Mouse (Mus musculus) mouse embryonic stem cell (cell line): Measurements from ENCODE around the gene Alcam.

Experiments
- in situ Hi-C, 2 experiments: fragments of 300-500 bp; cut with MboI; formaldehyde crosslinking; loops; 1 replicate in 1 of 2; 3 replicates in 1 of 2; pipeline ENCODE4 v1.14.3; 2019 to 2020; ENCODE audit warnings: low sequenced_read_pairs in 2 of 2, low pct_unique_long_range_greater_than_20kb in 1 of 2, mixed read lengths in 1 of 2; ENCODE audit not compliant: unreplicated experiment in 1 of 2

Alcam gene

DNA sequence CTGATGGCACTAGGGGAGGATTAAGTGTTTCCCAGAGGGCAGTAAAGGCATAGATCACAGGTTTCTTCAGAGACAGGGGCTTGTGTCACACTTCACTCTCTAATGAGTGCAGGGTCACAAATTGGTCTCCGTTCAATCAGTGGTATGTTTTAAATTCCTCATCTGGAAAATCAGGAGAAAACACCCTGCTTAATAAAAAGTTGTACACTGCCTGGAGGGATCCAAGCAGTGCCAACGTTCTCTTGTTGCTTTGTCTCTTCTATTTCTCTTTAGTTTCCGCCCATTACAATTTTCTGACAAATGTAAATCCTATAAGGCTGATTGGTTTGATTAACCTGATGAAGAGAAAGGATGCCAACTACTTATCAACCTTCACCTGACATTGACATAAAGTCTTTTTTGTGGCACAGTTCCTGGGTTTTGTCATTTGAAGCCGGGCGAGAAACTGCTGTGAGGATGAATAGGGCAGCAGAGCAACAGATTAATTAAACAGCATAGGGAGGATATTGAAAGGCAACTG is 67.0 kb downstream of the Alcam start:
- in situ Hi-C loops: no loop called here

DNA sequence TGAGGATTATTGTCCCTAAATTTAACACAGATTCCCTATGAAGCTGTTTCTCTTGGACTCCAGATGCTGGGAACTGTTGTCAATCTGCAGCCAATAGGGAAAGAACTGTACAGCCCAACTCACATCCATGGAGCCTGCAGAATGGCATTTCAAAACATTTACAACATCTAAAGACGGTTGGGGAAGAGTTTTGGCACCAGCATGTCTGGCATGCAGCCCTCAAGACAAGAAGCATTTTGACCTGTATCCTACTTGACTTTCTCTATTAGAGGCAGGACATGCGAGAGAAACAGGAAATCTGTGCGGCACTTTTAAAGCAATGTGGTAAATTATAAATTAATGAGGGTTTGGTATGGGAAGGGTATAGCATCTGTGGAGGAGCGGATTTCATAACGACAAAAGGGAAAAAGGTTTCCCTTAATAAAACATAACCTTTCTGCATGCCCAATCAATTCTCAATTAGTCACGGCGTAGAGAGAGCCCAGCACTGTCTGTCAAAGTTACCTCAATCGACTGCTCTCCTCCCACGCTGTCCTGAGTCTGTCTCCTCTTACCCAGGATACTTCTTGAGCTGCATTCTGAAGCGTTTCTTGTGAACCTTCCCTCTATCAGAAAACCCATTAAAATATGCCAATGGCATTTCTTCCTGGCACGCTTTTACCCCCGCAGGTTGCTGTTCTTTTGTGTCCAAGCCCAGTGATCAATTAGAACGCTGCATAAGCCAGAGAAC is 70.3 kb downstream of the Alcam start:
- in situ Hi-C loops: no loop called here

DNA sequence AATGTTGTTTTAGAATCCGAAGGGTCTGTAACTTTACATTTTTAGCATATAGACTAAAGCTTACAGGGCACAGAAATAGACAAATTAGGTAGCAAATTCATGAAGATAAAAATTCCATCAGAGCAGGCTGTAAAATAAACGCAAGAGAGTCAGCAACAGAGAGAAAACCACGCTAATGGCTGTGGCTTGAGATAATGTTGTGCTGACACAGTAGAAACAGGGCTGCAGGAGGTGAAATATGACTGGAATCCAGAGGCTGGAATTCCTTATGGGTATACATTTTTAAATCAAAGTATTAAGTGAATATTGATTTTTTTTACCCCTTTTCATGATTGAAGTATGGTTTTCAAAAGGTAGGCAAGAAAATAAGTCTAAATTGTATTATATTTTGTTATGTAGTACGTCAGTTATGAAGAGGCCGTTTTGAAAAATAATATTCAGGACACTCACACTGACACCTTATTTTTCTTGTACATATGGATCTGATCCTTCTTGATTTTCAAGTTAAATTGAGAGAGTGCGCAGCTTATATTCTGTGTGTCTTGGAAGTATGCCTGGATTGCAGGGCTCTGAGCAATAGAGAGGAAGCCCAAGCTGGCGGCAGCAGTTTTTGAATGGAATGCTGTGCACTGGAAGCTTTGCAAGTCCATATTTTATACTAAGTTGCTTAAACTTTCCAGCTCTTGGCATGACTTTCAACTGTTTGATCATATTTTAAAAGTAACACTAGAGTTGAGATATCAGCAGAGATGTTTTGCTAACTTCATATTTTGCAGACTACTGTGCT is 74.9 kb downstream of the Alcam start:
- in situ Hi-C loops: no loop called here

DNA sequence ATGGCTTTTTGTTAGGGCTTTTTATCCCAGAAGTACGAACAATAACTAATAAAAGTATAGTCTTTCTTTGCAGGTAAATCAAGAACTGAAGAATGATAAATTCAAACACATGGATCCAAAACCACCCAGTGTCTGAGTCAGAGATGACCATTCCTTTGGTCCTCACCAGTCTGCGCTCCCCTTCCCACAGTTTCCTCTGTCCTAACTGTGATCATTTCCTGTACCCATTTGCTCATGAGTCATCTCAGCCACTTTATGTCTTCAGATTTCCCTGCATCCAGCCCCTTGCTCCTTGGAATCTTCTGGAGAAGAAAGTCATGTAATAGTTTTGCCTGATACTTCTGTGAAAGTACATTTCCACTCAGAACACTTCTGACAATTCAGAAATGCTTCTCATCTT is 77.0 kb downstream of the Alcam start:
- in situ Hi-C loops: no loop called here

DNA sequence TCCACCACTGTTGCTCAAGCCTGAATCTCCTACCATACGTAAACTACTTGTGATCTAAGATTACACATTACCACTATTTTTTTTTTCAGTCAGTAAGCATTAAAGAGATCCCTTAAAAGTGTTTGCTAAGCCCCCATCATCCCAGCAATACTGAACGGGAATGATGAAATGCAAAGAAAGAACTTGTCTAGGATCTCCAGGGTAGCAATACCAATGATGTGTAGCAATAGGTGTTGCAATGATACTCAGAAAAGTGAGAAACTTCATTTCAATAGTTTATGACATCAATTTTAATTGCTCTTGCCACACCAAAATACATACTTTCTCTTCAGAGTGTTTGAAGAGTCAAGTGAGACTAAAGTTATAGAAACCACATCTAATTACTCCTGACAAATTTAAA is 81.9 kb downstream of the Alcam start:
- in situ Hi-C loops: no loop called here

DNA sequence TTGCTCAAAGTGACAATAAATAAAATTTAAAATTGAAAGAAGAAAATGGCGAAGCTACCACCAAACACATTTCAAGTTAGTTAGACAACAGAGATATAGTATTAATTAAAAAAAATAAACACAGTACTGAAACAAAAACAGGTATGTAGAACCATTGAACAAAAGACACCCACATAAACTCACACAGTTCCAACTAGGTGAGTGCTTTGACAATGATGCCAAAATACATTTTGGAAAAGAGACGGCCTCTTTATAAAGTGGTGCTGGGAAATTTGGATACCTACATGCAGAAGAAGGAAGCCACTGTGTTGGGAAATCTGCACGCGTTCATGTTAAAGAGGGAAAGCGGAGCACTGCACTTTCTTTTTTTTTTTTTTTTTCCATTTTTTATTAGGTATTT is 85.4 kb downstream of the Alcam start:
- in situ Hi-C loops: no loop called here

DNA sequence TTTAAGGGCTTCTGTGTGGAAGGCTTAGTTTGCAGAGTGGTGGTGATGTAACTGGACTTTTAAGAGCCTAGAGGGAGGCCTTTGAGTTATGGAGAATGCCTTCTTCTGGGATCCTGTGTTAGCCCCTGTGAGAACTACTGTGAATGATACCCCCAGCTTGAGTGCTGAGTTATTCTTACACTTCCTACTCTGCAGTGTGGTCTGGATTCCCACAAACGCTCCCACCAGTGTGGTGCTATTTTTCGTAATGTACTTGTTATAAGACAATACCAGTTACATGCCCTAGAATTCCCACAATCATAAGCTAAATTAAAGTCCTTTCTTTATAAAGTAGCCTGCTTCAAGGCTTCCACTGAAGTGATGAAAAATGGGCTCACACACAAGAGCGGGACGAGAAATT is 87.0 kb downstream of the Alcam start:
- in situ Hi-C loops: no loop called here

DNA sequence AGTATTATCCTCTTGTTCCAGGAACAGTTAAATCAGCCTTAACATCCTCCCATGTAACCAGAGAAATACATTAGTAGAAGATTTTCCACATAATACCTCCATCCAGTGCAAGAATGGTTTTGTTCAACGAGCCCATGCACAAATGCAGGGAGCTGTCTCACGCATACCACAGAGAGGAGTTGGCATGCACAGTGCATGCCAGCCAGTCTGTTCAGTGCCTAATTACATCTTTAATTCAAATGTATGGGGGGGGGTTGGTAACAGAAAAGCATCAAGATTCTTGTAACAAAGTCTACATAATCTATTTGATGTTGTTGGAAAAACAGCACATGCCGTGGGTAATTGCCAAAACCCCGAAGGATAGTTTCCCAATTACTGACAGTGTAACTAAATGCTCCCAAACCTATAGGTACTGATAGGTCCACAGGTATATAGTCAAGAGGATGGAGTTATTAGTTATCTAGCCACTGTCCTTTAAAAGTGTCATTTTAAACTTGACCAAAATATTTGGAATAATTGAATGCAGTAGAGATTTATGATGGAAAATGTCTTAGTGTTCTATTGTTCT is 89.8 kb downstream of the Alcam start:
- in situ Hi-C loops: no loop called here

DNA sequence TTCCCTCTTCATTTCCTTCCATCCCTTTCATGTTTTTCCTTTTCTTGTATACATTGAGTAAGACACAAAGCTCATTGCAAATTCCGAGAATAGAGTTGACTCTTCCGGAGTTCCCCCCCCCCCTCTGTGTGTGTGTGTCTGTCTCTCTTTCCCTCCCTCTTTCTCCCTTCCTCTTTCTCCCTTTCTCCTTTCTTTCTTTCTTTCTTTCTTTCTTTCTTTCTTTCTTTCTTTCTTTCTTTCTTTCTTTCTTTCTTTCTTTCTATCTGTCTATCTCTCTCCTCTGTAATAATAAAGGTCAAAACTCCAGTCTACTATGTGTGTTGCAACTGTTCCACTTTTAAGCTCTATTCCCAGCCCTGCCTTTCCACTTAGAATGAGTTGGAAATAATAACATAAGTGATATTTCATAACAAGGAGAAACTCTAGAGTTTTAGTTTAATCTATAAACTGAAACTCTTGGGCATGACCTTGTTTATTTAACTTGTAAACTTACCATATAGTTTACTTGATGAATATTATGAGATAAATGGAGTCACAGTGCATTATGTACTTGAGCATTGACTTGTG is 110.3 kb downstream of the Alcam start:
- in situ Hi-C loops: no loop called here

DNA sequence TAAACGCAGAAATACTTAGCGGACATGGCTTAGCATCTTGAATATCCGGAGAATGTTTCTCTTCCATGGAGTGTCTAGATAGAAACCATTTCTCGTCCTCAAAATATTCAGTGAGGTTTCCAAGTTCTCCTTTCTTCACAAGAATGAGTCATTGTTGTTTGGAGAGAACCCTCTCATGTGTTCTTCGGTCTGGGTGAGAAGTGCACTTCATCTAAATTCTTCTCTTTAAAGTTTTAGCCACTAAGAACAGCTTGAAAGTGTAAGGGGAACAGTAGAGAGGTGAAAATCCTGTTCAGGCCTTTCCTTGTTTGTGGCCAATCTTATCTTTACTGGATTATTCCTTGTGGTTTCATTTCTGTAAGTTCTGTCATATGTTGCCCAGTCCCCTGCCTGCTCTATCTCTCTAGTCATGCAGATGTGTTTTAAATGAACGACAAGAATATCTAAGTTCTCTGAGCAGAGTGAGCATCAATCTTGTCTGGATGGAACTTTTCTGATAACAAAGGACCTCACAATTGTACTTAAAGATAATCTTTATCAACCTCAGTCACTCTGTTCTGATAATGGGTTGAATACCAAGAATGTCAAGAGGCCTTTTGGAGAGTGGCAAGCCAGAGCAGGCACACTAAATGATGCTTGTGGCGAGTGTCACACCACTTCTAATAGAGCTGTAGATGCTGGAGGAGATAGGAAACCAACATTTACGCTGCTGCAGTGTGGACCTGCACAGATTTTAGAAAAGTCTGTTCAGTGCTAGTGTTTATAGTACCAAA is 111.0 kb downstream of the Alcam start:
- in situ Hi-C loops: no loop called here

DNA sequence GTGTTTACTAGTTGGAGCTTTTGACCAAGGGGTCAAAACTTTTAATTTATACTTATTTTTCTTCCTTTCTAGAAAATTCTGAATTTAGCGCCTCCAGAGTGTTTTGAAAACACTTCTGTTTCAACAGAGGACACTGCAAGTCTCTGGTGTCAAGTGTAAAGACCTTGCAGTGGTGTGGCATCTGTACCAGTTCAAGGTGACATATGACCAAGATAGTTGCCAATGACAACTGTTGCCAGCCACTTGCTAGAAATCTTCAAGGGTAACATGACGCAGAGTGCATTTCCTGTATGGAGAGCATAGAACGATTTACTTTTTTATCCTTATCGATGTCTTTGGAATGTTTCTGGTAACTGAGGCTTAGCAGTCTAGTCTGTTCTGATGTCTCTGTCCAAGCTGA is 119.8 kb downstream of the Alcam start:
- in situ Hi-C loops: no loop called here

DNA sequence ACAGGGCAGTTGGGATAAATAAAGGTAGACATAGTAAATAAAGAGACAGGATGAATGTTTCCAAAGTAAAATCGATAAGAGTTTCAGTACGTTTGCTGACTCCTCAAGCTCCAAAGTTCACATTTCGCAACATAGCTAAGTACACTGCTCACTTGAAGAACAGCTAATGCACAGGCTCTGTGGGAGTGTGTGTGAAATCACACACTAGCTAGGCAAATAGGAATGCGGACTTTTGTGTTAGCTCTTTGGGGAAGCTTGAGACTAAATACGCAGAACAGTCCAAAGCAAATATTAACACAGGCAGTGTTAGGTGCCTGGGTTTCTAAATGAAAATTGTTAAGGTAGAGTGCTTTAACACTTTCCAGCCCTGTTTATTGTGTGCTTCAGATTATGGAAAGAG is 120.2 kb downstream of the Alcam start:
- in situ Hi-C loops: no loop called here

DNA sequence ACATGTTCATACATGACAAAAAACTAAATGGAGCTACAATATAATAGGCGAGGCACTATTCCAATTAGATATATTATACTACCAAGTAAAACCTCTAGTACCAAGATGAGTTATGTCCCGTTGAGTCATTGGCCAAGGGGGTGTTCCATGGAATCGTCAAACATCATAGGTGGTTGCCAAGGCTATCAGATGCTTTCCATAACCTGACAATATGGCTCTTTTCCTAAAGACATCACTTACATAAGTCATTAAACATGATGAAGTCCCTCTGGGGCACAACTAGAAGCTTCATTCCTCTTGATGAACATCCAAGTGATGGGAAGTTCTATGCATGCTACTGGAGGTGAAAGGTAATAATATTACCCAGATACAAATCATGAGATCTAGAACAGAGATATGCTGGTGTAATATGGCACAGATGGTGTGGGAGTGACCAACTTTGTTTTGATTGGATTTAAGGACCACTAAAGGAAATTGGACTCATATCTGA is 122.5 kb downstream of the Alcam start:
- in situ Hi-C loops: no loop called here

DNA sequence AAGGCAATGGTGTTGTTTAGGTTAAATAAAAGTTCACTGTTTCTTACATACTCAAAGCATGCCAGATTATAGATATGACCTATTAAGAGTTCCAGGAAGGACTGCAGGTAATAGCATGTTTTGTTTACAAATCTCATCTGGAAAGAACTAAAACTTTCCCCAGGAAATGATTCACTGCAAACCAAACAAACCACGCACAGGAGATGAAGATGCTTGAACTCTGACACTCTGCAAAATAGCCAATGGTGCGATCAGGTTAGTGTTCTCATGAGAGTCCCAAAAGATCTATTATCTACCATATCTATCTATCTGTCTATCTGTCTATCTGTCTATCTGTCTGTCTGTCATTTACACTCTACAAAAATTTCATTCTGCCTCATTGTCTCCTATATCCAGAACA is 124.5 kb downstream of the Alcam start:
- in situ Hi-C loops: no loop called here

DNA sequence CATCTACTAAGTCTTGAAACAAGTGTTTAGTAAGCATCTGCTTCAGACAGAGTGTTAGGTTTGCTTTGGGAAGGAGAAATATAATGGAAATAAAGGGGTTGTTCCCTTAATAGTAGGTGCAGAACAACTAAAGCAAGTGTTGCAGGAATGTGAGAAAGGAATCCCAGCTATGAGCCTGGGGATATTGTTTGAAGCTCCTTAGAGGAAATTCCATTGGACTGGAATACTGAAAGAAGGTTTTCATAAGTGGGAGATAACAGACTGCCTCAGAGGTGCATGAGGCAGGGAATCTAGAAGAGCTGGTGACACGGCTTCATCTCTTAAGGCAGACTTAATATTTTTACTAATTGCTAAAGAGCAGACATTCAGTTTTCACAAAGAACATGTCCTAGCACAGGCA is 134.6 kb downstream of the Alcam start:
- in situ Hi-C loops: no loop called here

DNA sequence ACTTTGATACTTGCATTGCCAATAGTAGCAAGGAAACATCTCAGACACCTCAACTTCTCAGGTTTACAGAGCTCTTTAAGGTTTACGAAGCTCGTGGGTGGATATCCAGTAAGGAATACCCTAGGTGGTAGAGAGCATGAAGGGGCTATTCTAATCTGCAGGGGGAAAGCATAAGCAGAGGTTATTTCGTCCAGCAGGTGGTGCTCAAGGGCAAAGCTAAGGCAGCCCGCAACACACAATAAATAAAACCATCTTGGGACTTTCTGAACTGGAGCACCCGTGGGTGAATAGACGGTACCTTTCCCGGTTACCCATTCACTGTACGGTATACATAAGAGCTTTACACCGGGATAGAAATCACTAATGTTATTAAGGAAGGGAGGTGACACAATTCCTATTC is 142.8 kb downstream of the Alcam start:
- in situ Hi-C loops: no loop called here

DNA sequence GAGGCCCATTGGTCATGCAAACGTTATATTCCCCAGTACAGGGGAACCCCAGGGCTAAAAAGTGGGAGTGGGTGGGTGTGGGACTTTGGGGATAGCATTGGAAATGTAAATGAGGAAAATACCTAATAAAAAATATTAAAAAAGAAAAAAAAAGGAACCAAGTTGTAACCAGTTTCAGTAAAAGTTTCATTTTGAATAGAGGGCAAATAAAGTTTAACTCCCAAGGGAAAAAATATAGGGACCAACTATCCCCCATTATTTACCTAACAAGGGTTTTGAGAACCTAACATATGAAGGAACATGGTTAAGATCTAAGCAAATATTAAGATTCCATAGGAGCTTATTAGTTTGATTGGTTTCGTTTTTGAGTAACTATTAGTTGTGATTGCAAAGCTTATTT is 146.9 kb downstream of the Alcam start:
- in situ Hi-C loops: no loop called here

DNA sequence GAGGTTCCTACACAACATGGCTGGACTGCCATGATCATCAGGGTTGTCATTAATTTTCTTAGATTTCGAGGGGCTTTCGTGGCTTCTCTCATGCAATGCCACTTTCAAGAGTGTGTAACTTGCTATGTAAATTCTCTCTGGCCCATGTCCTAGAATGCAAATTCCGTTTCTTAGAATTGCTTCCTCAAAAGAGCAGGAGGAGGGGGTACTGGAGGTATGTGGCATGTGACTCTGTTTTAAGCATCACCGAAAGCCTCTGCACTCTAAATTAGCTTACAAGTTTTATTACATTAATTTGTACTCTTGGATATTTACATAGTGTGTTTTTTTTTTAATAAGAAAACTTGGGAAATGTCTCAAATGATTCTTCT is 150.4 kb downstream of the Alcam start:
- in situ Hi-C loops: no loop called here
